Mouse (Mus musculus): ENCODE results near the gene Cdh3. TPM values are rescaled to one million over a fixed set of nuclear protein-coding genes. Genes with fewer than 3 reads are reported as not detected.

The Cdh3 gene
- polyA plus RNA-seq, 1 experiment from 2014 or later = 21.5 TPM

DNA sequence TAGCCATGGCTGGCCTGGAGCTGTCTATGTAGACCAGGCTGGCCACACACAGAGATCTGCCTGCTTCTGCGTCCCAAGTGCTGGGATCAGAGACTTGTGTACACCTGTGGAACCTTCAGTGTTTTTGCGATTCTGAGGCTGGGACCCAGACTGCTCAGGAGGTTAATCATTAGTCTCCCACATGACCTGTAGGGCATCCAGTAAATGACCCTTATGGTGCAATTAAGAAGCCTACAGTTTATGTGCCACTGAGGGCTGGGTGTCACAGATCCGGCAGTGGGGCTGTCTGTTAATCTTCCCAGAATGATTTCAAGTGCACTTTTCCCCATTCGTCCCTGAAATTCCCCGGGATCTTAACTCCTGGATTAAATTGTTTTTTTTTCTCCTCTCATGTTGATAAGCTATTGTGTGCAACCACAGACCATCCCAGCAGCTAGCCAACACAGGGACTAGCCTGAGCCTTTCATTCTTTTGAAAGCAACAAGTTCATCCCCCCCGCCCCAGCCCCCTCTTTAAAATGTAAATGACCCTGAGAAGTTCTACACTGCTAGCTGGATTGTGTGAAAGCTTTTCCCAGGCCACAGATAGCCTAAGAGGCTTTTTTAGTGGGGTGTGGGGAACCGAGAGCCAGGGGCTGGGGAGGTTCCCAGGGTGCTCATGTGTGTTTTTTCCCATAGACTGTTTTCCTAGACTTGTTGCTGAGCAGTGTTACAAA, 88.7 kb downstream of the Cdh3 start:
- H3K36me3 ChIP-seq = no peaks in the 10 kb centered on the region
- no peak overlapping the region for H3K4me3 ChIP-seq
- 49% methylated on average over 7 of the region's 7 CpGs for WGBS
- no peak overlapping the region for H3K9ac ChIP-seq
- no peak for ATAC-seq (ENCODE audit: insufficient number of reproducible peaks, insufficient read depth, low FRiP score, low TSS enrichment, low read depth)
- peaks cover 54% of the 10 kb centered on the region for H3K27me3 ChIP-seq
- no peaks in the 10 kb centered on the region for H3K9me3 ChIP-seq
- H3K4me2 ChIP-seq = no peak overlapping the region
- peaks cover 18% of the 10 kb centered on the region for H3K4me1 ChIP-seq
- no peak overlapping the region for H3K27ac ChIP-seq

GRCm38 (mm10) chr8:106603131-106603819, 92.6 kb downstream of the Cdh3 start, which contains the start of gene Cdh1:
Gene Cdh1, plus strand, starts transcription at chr8:106603351.
- Histone ChIP-seq H3K4me2 (peak within 1 kb of the TSS; percentile 87), H3K4me3 (peak within 1 kb of the TSS; percentile 54), H3K27me3 (peaks cover 84% of the 10 kb centered on the region), H3K9me3 (no peaks in the 10 kb centered on the region), H3K9ac (peak within 1 kb of the TSS; percentile 67), H3K36me3 (no peaks in the 10 kb centered on the region), H3K4me1 (peaks cover 23% of the 10 kb centered on the region), H3K27ac (0 out of 2 replicates have a peak within 1 kb of the TSS, but pooled peaks have one; percentile 44)
- ATAC-seq (ENCODE audit: insufficient number of reproducible peaks, insufficient read depth, low FRiP score, low TSS enrichment, low read depth) = peak; percentile 79
- WGBS = under 1% methylated on average over 53 of the region's 53 CpGs

- no peak for ATAC-seq (ENCODE audit: insufficient number of reproducible peaks, insufficient read depth, low FRiP score, low TSS enrichment, low read depth)
- 1% methylated on average over 19 of the region's 19 CpGs for WGBS
- peak overlapping the region; percentile 54 for H3K4me3 ChIP-seq
- peaks cover 84% of the 10 kb centered on the region for H3K27me3 ChIP-seq
- no peak overlapping the region for H3K27ac ChIP-seq
- peaks cover 23% of the 10 kb centered on the region for H3K4me1 ChIP-seq
- H3K9ac ChIP-seq = peak overlapping the region; percentile 67
- H3K36me3 ChIP-seq = no peaks in the 10 kb centered on the region
- peak overlapping the region; percentile 87 for H3K4me2 ChIP-seq
- no peaks in the 10 kb centered on the region for H3K9me3 ChIP-seq
Observed at GRCm38 (mm10) chr8:106603933-106604332, 93.2 kb downstream of the Cdh3 start.

DNA sequence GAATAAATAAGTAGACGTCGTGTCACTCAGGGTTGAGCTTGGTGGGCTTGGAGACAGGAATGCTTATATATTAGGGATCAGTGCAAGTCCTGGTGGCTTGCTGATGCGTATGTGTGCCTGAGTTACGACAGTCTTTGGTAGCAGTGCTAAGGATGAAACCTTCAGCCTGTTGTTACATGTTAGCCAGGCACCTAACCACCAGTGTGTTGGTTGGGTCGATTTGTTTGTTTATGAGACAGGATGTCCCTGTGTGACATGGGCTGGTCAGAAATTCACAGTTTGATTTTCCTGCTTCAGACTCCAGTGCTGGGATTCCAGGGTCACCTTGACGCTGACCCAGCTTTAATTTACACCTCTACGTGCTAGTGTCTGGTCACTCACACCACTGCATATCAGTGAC, 95.0 kb downstream of the Cdh3 start:
- ATAC-seq (ENCODE audit: insufficient number of reproducible peaks, insufficient read depth, low FRiP score, low TSS enrichment, low read depth) = no peak
- Histone ChIP-seq H3K4me1 (peaks cover 23% of the 10 kb centered on the region), H3K9me3 (no peaks in the 10 kb centered on the region), H3K27ac (no peak overlapping the region), H3K4me3 (0 out of 2 replicates have a peak overlapping the region, but pooled peaks have one; percentile 5), H3K36me3 (no peaks in the 10 kb centered on the region), H3K4me2 (no peak overlapping the region), H3K9ac (no peak overlapping the region), H3K27me3 (peaks cover 68% of the 10 kb centered on the region)
- WGBS = 70% methylated on average over 7 of the region's 7 CpGs

DNA sequence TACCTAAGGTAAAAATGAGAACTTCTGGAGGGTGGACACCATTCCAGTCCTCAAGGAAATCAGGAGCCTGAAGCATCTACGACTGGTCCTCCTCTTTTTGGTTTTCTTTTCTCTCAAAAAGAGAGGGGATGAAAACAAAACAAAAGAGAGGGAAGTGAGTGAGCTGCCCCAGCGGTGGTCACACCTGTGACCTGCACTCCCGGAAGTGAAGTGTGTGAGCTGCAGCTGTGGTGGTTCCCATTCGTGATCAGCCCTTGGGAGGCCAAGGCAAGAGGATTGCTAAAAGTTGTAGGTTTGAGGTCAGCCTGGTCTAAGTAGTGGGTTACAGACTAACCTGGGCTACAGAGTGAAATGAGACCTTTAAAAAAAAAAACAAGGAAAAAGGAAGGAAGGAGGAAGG, 95.4 kb downstream of the Cdh3 start:
- Histone ChIP-seq H3K36me3 (no peaks in the 10 kb centered on the region), H3K27me3 (peaks cover 64% of the 10 kb centered on the region), H3K9me3 (no peaks in the 10 kb centered on the region), H3K4me3 (no peak overlapping the region), H3K4me1 (peaks cover 23% of the 10 kb centered on the region), H3K9ac (no peak overlapping the region), H3K4me2 (no peak overlapping the region), H3K27ac (no peak overlapping the region)
- 42% methylated on average over 4 of the region's 4 CpGs for WGBS
- ATAC-seq (ENCODE audit: insufficient number of reproducible peaks, insufficient read depth, low FRiP score, low TSS enrichment, low read depth) = no peak

GRCm38 (mm10) chr8:106606601-106607145, 96.0 kb downstream of the Cdh3 start:
- 32% methylated on average over 15 of the region's 15 CpGs for WGBS
- H3K9ac ChIP-seq = no peak overlapping the region
- H3K27ac ChIP-seq = no peak overlapping the region
- no peaks in the 10 kb centered on the region for H3K9me3 ChIP-seq
- H3K4me2 ChIP-seq = no peak overlapping the region
- no peak for ATAC-seq (ENCODE audit: insufficient number of reproducible peaks, insufficient read depth, low FRiP score, low TSS enrichment, low read depth)
- peaks cover 58% of the 10 kb centered on the region for H3K27me3 ChIP-seq
- H3K4me1 ChIP-seq = peaks cover 26% of the 10 kb centered on the region
- H3K4me3 ChIP-seq = no peak overlapping the region
- no peaks in the 10 kb centered on the region for H3K36me3 ChIP-seq

Other genes with a start within 250 kb of the Cdh3 start
- gene Smpd3, start 172.9 kb upstream of the Cdh3 start, polyA plus RNA-seq (2015; fragmentation: Nextera tagmentation; extraction: Ambion mirVana) = 13.0 and 19.5 TPM in 2 replicates
- 31.0 and 34.2 TPM in 2 replicates for gene Zfp90, start 95.6 kb upstream of the Cdh3 start, polyA plus RNA-seq (2015; fragmentation: Nextera tagmentation; extraction: Ambion mirVana)
- gene 6030452D12Rik, start 10.4 kb upstream of the Cdh3 start, polyA plus RNA-seq (2015; fragmentation: Nextera tagmentation; extraction: Ambion mirVana) = not detected in 2 replicates
- gene Gm10073, start 62.6 kb downstream of the Cdh3 start, polyA plus RNA-seq (2015; fragmentation: Nextera tagmentation; extraction: Ambion mirVana) = 9.8 and 34.6 TPM in 2 replicates
- 37.9 and 44.5 TPM in 2 replicates for gene Cdh1, start 92.5 kb downstream of the Cdh3 start, polyA plus RNA-seq (2015; fragmentation: Nextera tagmentation; extraction: Ambion mirVana)
- gene Tango6, start 172.2 kb downstream of the Cdh3 start, polyA plus RNA-seq (2015; fragmentation: Nextera tagmentation; extraction: Ambion mirVana) = 11.3 and 11.5 TPM in 2 replicates